Mouse (Mus musculus) ovary, adult 18-20 months (tissue): ENCODE results near the gene Aff4.

ENCODE experiments used
- DNase-seq: peaks from one replicate; pipeline ENCODE4 v3.0.0; 2022; ENCODE audit warnings: low spot score, mixed read lengths

Aff4 gene

DNA sequence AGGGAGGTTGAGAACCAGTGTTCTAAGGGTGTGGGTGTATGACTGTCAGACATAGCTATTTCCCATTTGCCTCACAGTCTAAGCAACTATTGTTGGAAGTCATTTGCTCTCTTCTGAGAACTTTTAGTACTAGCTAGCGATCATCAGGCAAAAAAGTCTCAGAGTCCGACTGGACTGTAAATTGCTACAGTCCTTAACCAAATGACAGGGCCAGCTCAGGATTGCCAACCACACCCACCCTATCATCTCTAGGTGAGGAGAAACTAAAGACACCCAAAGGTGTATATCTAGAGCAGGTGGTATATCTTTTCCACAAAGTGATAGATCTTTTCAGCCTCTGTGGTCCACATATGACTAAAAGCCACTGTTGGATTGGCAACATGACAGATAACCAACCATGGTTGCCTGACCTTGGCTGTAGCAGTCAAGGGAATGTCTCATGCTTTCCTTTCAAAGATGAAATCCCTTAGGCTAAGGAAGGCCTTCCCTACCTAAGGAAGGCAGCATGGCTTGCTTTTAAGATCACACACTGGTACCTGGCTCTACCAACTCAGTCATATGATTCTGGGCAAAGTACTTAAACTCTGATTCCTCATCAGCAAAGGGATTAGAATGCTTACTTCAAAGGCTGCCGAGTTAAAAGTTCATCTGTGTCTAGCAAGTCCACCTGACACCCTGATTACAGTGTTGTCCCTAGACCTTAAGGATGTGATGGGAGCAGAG, 77.5 kb downstream of the Aff4 start:
- DNase-seq = no peak

DNA sequence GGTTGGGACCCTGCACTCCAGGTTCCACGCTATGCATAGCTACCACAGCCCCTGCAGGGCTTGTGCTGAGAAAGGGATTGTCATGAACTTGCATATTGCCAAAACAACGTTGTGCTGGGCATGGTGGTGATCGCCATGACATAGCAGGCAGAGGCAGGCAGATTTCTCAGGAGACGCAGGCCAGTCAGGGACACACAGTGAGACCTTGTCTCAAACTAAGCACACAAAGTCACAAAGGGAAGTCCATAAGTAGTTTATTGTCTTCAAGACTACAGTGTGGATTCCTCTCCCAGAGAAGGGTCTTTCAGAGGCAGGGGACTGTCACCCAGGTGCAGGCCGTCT, 78.1 kb downstream of the Aff4 start:
- no peak for DNase-seq

DNA sequence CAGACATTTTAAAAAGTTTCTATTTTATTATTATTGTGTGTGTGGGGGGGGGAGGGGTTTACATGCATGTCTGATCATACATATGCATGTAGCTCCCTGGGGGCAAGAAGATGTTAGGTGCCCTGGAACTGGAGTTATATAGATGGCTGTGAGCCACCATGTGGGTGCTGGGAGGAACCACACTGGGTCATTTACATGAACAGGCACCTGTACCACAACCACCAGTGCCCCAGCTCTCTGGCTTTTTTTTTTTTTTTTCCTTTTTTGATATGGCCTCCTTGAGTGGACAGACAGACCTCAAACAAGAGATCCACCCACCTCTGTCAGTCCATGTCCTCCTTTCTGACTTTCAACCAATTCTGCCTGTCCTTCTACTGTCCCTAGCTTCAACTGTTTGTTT, 78.5 kb downstream of the Aff4 start:
- DNase-seq = no peak

DNA sequence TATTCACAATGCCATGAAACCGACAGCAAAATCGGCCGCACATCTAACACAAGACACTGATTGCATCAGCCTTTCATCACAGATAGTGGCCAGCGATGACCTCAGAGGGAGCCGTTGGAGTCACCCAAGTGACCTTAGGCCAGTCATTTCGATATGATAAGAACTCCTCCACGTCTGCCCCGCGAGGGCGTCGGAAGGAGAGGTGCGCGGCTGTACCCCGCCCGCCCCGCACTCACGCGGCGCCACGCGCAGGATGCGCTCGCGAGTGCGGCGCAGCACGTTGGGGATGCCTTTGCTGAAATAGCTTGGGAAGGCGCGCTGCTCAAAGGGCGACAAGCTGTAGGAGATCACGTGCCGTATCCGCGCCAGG, 79.7 kb downstream of the Aff4 start:
- no peak for DNase-seq

DNA sequence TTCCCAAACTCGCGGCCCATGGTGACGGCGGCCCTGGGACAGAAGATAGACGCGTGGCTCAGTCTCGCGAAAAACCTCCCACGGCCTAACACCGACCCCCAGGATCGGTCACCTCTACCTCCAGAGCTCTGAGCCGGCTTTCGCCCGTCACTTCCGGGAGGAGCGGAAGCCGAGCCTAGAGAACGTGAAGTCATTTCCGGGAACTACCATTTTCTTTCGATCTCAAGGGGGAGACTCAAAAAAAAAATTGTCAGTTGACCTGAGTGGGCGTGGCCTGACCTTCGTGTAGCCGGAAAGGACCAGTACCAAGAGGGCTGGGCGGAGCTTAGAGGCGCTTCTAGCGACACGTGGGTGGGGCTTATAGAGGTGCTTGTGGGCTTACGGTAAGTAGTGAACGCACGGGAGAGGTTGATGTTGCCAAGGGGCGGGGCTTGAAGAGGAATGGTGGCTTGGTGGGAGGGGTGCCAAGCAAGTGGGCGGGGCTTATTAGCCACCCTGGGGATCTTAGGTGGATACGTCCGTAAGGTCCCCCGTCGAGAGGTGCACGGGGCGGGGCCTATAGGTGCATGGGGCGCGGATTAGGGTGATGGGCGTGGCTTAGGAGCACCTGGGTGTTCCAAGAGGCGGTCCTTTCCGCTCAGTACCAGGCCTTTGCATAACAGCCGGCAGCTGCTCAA, 80.2 kb downstream of the Aff4 start, which contains the start of the genes Uqcrq and Gdf9:
Uqcrq (minus strand) TSS at position 162 of the 677 bp plus-strand sequence.
Gdf9 (plus strand) TSS at position 354 of the 677 bp plus-strand sequence.
- DNase-seq = peak; percentile 99

DNA sequence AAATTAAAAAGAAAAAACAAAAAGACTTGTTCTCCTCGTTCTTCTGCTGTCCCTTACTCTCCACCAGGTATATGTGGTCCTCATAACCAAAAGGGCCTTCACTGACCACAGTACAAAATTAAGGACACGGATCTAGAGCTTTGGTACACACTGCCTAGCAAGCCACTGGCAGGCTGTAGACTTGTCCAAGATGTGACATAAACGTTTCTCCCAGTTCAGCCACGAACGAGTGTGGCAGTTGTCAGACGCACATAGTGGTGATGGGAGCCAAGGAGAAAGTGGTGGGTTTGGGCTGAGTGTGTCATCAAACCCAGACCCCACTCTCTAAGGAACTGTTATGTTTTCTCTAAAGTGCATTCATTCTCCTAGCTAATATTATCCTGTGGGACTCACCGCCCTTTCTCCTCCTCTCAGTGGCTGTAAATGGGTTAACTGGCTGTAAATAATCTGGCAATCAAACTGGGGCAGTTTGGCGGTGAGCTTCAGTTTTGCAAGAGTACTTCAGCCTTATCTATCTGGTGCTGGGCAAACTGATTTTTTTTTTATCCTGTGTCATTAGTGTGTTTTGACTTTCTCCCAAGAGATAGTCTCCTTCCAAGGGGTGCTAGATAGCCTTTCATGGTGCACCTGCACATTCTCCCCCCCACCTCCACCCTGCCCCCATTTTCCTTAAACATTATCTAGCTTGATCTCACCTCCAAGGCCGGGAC, 80.9 kb downstream of the Aff4 start:
- DNase-seq = no peak

DNA sequence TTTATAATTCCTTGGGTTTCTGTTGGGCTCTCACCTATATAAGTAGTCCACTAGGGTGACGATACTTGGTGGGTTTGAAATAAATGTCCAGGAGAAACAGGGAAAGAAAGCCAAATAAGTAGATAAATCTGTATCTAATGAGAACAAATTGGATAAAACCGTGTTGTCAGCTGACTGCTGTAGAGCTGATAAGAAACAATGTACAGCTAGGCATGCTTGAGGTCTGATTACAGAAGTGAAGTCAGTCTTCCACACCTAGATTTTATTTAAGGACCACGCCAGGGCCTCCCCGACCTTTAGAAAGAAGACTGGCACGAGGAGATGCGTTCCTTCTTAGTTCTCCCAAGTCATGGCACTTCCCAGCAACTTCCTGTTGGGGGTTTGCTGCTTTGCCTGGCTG, 82.4 kb downstream of the Aff4 start:
- DNase-seq = no peak

DNA sequence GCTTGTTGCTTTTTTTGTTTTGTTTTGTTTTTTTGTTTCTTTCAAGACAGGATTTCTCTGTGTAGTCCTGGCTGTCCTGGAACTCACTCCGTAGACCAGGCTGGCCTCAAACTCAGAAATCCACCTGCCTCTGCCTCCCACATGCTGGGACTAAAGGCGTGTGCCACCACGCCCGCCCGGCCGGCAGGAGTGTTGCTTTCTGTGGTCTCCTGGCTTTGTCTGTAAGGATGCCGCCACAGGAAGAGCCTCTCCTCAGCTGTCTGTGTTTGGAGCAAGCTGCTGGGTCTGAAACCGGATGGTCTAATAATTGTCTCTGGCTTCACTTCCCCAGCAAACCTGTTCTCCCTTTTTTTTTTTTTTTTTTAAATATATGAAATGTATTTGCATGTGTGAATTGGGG, 84.9 kb downstream of the Aff4 start:
- DNase-seq = no peak

DNA sequence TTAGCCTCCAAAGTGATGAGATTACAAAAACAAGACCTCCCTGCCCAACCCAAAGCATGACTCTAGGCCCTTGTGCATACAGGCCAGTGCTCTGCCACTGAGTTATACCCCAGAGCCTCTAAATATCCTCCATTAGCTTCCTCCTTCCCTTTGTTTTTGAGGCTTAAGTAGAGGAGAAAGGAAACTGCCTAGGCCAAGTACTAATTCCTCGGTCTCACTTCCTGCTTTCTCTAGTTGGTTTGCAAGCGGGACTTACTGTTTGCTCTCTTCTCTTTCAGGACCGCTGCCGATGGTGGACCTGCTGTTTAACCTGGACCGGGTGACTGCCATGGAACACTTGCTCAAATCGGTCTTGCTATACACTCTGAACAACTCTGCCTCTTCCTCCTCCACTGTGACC, 85.7 kb downstream of the Aff4 start:
- no peak for DNase-seq

DNA sequence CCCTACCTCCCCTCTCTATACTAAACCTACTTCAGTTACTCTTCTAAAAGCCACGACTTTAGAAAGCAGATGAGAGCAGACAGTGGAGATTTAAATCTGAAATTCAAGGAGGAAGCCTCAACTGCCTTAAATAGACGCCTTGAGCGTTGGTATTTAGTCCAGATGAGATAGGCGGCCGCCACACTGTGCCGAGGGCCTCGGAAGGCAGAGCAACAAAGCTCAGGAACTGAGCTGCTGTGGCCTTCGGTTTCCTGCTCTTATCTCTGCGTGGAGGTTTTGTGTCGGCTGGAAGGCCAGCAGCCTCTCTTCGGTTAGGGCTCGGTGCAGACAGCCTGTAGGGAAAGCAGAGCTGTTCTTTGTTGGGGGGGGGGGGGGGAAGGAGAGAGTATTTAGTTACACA, 91.3 kb downstream of the Aff4 start:
- peak; percentile 77 for DNase-seq

DNA sequence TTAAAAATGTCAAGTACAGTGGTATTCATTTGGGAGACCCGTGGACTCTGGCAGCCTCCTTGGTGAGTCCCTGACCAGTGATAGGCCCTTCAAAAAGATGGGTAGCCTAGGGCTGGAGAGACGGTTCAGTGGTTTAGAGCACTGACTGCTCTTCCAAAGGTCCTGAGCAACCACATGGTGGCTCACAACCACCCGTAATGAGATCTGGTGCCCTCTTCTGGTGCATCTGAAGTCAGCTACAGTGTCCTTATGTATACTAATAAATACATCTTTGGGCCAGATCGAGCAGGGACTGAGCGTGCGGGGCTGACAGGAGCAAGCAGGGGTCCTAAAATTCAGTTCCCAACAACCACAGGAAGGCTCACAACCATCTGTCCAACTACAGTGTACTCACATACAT, 93.2 kb downstream of the Aff4 start:
- no peak for DNase-seq

DNA sequence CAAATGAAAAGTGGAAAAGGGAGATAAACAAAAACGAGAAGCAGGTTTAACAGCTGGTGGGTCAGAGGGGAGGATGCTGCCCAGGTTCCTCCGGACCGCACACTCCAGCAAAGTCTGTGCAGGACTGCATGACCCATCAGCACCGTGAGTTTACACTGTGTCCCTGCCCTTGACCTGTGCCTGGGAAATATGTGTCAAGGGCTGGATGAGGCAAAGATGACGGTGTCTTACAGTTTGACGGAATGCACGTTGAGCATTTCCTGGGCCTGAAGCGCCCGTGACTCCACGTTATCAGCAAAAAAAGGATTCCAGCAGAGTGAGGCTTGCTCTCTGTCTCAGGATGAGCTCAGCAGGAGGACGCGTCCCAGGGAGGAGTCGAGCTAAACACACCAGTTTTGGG, 94.9 kb downstream of the Aff4 start:
- DNase-seq = no peak

DNA sequence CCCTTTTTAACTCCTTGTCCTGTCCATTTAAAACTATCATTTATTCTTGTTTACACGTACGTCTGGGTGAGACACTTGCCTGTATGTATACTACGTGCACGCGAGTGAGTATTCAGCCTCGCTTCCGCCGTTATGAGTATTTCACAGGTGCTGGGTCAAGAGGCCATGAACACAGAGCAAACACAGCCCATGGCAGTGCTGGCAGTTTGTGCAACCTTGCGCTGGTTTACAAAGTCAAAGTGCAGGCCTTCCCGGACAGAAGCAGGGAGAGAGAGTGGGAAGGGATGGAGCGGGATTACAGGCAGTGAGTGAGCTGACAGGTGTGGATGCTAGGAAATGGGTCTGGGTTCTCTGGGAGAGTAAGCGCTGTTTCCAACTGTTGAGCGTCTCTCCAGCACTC, 95.5 kb downstream of the Aff4 start:
- no peak for DNase-seq

DNA sequence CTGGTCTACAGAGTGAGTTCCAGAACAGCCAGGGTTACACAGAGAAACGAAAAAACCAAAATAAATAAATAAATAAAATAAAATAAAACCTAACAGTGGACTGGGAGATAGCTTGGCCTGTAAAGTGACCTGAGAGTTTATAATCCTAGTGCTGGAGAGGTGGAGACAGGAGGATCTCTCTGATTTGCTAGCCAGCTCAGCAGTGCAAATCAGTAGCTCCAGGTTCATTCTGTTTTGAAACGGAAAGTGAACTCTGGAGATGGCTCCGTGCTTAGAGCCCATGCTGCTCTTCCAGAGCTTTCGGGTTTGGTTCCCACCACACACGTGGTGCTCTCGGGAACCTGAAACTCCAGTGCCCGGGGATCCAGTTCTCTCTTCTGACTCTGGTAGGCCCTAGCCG, 97.4 kb downstream of the Aff4 start:
- DNase-seq = no peak

DNA sequence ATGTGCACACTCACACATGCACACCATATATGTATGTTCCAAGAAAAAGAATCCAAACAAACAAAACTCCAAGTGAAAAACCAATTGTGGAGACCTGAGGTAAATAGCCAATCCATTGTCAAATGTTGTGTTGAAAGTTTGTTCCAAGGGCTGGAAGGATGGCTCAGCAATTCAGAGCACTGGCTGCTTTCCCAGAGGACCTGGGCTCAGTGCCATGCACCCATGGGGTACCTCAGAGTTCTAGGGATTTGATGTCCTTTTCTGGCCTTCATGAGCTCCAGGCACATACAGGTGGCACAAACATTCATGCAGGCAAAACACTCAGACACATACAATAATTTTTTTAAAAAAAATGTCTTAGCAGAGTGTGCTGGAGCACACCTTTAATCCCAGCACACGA, 97.9 kb downstream of the Aff4 start:
- no peak for DNase-seq

DNA sequence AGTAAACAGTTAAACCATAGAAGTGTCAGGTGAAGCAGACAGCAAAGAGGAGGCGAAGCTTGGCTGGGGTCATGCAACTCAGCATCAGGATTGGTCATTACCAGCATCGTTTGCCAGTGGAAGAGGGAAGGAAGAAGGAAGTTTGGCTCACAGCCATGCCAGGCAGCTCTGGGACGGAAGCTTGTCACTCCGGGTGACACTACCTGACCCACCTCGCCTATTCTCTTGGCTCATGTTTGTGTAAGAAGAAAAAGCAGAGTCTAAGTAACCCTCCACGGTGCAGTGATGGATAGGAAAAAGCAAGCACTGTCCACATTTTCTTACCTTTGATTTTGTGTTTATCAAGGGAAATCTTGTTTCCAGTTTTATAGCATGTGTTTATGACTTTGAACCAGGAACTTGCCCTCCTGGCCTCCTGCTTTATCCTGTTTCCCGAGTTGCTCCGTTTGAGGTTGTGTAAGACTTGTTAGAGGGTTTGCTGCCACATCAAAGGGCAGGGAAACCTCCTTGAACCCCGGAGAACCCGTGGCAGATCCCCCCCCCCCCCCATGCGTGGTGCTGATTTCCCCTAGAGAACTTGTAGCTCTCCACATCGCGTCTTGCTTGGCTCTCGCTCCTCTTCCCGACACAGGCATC, 99.6 kb downstream of the Aff4 start:
- DNase-seq = no peak

DNA sequence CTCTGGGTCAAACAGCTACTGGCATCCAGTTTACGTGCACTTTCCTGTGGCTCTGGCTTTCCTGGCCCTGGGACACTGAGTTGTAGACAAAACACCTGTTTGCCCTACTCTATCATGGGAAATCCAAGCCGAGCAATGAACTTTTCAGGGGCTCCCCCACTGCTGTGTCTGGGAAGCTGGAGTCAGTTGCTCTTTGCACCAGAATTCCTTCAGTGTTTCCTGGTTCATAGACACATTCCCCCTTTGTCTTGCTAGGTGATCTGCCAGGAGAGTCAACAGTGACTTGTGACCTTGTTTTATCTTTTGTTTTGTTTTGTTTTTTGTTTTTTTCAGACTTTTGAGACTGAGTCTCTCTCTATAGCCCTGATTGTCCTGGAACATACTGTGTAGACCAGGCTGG, 100.7 kb downstream of the Aff4 start:
- DNase-seq = no peak

DNA sequence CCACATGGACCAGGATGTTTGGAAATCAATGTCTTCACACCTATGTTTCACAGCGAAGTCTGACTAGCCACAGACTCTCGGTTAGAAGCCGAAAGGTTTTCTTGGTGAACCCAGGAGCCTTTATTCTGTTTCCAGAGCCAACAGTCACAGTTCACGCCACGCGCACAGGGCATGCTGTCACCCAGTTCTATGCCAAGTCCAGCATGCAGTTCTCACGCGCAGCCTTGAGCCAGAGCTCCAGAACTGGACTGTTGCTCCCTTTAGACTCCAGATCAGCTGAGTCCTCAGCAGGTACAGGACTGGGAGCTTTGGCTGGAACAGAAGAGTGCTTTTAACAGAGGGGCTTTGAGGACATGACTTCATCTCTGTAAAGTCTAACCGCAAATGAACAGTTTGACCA, 101.8 kb downstream of the Aff4 start:
- DNase-seq = no peak

DNA sequence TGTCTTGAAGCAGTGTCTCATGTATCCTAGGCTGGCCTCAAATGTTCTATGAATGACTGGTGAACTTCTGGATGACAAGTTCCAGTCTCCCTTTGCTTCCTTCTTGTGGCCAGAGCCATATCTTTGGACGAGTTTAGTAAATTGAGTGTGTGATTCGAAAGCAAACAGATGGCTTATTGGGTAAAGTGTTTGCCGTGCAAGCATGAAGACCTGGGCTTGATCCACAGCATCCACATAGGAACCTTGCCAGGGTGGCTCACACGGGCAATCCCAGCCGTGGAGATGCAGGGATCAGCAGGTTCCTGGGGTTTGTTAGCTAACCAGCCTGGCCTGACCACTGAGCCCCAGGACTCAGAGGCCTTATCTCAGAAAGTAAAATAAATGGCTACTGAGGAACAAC, 102.4 kb downstream of the Aff4 start:
- DNase-seq = no peak

DNA sequence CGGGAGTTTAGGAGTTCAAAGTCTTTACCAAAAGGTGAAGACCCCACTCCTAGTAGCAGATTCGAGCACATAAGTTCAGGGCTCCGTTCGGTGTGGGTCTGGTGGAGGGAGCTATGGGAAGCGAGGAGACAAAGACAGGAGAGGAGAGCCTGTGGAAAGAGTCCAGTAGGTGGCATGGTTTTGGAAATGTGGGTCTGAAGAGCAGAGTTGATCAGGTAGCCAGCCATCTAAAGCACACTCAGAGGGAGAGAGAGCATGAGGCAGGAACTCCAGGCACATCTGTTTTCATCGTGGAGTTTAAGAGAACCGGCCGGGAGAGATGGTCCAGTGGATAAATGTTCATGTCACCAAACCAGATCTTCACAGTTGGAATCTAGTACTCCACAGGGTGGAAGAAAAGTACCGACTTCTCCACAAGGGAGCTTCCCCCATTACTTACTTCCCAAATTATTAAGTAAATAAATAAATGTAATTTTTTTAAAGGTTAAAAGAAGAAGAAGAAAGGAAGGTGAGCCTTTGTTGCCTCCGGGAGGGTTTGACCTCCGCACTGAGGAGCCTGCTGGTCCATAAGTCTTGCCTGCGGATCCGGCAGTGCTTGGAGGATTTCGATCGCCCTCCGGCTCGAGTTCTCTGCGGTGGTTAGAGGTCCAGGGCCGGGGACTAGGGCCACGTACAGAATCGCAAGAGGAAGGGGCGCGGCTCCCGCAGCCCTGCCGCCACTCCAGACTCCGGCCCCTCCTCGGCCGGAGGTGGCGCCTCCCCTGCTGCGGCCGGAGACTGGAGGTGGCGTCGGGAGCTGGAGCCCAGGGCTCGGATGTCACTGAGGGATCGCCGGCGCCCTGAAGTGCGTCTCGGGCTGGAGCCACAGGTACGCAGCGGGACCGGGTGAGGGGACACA, 106.1 kb downstream of the Aff4 start, which contains the start of the genes Gm10447 and Shroom1:
Gm10447 (minus strand) TSS at position 637 of the 898 bp plus-strand sequence.
Shroom1 (plus strand) TSS at position 732 of the 898 bp plus-strand sequence.
- peak; percentile 59 for DNase-seq

DNA sequence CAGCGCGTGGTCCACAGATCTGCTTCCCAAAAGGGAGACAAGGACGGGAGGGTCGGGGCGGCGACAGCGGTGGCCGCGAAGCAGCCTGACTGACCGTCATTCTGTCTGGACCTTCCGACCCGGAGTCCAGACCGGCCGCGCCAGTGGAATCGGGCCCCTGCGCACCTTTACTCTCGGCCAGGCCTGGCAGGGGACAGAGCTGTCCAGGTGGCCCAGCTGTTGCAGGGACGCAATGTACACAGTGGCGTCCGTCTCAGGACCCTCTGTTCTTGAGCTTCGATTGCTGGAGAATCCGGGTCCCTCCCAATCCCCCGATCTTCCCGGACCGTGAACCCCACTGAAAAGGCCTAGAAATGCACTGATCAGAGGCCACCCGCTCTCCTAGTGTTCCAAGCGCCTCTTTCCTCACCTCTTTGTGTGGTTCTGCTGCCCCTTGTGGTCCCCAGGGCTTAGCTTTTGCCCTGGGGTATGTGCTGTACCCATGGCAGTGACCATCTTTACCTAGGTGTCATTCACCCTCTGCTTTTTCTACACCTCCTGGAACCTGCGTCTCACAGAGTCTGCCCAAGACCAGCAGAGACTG, 106.8 kb downstream of the Aff4 start:
- no peak for DNase-seq
